Mouse (Mus musculus) left cerebral cortex, adult 18-20 months (tissue): Measurements from ENCODE around the gene Tenm3. TPM values are rescaled to one million over a fixed set of nuclear protein-coding genes. Genes with fewer than 3 reads are reported as not detected.

ENCODE experiments used
- DNase-seq, 2 experiments: peaks; one replicate each; pipeline ENCODE4 v3.0.0; 2021 to 2022; ENCODE audit warnings: low spot score in 2 of 2, mixed read lengths in 1 of 2
- total RNA-seq, 2 experiments: library from RNA; stranded (reverse); gene quantifications; 2 replicates each; pipeline ENCODE4 v1.2.3; 2021

Gene Tenm3
- total RNA-seq, 2 experiments from 2014 or later, result 63.4 to 78.5 TPM

- no peak for DNase-seq
Measured at GRCm38 (mm10) chr8:48748503-48749059, 95.2 kb downstream of the Tenm3 start.

DNA sequence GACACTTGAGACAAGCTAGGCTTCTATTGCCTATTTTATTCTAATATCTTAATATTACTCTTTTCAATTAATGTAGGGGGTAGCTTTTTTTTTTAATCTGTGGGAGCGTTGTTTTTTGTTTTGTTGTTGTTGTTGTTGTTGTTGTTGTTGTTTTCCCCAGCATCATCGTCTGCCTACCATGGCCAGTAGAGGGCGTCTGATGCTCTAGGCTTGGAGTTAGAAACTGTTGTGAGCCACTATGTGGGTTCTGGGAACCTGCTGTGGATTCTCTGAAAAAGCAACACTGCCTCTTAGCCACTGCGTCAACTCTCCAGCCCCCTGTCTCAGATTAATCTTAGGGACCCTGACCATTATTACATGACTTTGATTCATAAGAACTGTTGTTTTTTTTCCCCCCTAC is 99.8 kb downstream of the Tenm3 start:
- DNase-seq, result no peak

DNA sequence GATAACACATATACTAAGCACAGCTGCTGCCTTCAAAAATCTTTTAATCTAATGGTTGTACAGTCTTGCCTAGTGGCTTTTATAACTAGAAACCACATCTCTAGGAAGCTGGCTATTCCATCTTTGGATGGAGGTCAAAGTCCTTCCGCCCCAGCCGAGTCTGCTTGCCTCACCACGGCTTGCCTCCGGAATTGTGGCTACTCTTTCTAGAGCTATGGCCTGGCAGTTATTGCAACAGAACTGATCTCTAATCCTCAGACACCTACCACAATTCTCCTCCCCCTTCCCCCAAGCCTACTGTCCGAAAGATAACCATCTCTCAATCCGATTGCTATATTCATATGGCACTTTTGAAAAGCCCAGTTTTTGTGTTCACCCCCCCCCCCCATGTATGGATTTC is 101.0 kb downstream of the Tenm3 start:
- no peak for DNase-seq

- DNase-seq, result peak; percentile 6 to 12
Measured at GRCm38 (mm10) chr8:48740951-48741350, 102.8 kb downstream of the Tenm3 start.

GRCm38 (mm10) chr8:48740147-48740881 is 103.4 kb downstream of the Tenm3 start:
- DNase-seq, result peak; percentile 3 to 23

DNA sequence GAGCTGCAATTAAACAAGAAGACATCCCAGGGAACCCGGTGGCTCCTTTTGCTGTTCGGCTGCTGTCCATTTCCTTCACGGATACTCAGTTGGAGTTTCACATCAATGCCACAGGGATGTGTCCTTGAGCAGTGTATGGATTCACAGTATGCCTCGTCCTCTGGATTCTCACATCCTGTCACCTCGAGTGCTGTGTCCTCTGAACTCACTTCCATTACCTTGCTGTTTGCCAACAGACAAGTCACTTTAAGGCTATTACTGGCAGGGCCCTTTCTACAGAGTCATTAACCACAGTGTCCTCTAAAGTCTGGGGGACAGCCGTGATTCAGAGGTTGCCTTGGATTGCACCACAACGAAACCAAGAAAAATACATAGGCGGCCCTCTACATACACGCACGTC is 110.0 kb downstream of the Tenm3 start:
- DNase-seq, result no peak

DNA sequence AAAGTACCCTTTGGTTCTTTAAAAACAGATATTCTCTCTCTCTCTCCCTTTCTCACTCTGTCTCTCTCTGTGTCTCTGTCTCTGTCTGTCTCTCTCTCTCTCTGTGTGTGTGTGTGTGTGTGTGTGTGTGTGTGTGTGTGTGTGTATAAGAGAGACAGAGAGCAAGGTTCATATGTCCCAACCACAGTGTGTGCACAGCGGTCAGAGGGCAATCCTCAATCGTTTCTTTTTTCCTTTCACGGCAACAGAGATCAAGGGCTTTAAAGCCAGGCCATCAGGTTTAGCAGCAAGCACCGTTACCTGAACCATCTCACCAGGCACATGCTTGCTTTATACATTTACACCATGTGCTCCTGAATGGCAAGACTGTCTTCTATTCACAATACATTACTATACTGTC is 110.7 kb downstream of the Tenm3 start:
- DNase-seq, result no peak

DNA sequence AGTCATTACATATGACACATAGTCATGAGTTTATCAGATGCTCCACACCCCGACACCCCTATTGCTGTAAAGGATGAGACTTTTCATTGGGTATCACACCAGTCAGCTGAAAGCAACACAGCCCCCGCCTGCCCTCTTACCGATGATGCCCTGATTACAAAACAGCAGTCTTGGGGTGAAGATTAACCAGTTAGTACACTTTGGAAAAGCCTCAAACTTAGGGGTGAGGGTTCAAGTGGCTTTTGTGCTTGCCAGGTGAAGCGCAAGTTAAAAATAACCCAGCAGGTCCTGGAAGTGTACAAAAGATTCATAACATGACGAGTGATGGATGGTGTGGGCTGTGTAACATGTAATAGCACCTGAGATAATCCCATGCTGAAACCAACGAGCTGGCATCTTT is 113.0 kb downstream of the Tenm3 start:
- no peak for DNase-seq

DNA sequence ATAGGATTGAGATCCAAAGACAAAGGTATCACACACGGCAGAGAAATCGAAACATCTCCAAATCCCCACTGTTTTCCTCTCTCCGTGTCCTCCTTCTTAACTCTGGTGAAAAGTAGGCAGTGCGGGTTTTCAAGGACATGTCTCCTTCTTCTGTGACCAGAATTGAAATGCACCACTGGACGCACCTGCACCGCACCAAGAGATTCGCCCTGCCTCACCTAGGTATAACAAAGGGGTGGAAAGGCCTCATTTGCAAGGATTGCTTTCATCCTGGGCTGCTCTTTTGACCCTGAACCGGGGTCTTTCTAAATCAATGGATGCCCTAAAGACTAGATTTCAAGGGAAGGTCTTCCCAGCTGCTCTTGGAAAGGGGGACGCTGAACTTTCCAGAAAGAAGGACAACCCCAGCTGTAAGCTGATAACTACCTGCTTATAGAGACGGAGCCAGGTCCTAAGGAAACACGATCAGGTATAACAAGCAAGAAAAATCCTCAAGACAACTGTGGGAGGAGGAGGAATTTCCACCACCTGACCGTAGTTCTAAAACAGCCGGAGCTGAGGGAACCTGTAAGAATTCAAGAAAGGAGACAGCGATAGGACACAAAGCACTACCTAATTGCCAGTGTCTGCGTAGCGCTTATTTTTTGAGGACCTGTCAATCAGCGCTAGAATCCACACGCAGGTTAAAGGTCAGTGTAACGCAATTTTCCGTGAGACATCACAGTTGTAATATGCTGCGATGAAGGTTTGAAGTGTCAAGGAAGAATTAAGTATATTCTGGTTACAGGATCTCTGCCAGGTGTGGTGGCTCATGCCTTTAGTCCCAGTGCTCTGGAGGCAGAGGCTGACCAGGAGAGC is 114.7 kb downstream of the Tenm3 start:
- no peak for DNase-seq

DNA sequence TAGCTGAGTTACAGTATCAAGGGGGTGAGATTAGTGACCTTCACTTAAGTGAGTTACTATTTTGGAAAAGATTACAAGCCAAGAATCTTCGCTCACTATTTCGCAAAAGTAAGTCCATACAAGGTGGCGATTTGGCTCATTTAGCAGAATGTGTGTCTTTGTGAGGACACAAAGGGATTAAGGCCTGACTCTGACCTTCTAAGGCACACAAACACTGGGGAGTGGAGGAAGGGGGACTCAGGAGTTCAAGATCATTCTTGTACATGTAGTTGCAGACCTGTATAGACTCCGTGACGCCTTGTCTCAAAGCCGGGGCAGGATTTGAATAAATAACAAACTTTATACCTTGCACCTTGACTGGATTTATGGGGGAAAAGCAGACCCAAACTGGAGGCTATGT is 115.7 kb downstream of the Tenm3 start:
- no peak for DNase-seq

DNA sequence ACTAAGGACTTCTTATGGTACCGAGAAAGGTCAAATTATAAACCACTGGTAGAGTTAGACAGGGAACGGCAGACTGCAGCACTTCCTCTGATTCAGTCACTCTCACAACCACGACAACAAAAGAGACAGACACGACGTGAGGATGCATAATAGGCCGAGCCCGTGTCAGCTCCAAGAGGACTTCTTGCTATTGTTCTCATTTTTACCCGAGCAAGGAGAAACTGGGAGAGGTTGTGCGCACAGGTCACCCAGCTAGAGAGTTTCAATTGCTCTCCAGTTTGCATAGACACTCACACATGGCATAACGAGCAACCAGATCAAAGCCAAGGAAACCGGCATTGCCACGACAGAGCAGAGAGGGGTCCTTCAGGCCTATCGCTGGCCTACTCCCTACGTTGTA is 121.0 kb downstream of the Tenm3 start:
- no peak for DNase-seq

- no peak for DNase-seq
Measured at GRCm38 (mm10) chr8:48722318-48722717, 121.4 kb downstream of the Tenm3 start.

GRCm38 (mm10) chr8:48721376-48721775 is 122.4 kb downstream of the Tenm3 start:
- peak; percentile 26 to 27 for DNase-seq

GRCm38 (mm10) chr8:48715616-48716015 is 128.1 kb downstream of the Tenm3 start:
- DNase-seq, result no peak

- DNase-seq, result no peak
Measured at GRCm38 (mm10) chr8:48706666-48707065, 137.1 kb downstream of the Tenm3 start.

- DNase-seq, result no peak
Measured at GRCm38 (mm10) chr8:48704885-48705515, 138.8 kb downstream of the Tenm3 start.

DNA sequence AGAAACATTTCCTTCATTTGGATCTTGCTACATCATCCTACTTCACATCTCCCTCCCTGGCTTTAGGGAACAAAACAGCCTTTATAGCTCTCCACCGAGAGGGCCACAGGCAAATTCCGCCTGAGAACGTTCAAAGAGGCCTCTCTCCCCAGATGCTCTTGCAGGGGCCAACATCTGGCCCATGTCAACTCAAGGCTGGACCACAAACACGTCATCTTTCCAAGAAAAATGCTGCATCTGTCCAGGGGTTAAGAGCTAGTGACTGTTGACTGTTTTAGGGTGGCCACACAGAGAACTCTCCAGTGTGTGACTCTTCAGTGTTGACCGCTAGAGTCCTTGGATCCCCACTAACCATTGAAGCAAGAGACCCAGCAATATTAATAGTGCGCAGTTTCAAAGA is 139.3 kb downstream of the Tenm3 start:
- no peak for DNase-seq

DNA sequence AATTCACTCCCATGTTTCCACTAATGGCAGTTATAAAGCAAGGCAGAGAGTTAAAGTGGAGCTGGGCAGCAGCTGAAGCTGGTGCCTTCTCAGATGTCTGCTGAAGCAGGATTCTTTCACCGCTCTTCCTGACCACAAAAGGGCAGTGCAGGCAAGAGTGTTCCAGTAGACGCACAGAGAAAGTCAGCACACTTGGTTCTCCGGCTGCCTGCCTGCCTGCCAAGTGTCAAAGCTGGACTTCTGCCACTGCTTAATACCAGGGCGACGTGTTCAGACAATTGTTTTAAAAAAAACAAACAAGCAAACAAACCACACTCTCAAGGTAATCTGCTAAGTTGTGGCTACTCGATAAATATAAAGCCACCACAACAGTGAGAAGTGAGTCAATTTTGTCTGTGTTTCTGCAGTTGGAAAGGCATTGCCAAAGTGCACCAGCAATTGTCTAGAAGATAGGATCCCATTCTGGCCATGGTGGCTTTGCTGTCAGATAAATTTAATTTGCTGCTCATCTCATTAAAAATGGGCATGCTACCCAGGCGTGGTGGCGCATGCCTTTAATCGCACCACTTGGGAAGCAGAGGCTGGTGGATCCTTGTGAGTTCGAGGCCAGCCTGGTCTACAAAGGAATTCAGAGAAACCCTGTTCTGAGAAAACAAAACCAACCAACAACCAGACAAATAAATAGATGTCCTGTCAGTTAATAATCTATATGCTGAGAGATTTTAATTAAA is 152.9 kb downstream of the Tenm3 start:
- DNase-seq, result no peak

- DNase-seq, result no peak
Measured at GRCm38 (mm10) chr8:48688706-48689105, 155.0 kb downstream of the Tenm3 start.

- no peak for DNase-seq
Measured at GRCm38 (mm10) chr8:48688188-48688587, 155.6 kb downstream of the Tenm3 start.

DNA sequence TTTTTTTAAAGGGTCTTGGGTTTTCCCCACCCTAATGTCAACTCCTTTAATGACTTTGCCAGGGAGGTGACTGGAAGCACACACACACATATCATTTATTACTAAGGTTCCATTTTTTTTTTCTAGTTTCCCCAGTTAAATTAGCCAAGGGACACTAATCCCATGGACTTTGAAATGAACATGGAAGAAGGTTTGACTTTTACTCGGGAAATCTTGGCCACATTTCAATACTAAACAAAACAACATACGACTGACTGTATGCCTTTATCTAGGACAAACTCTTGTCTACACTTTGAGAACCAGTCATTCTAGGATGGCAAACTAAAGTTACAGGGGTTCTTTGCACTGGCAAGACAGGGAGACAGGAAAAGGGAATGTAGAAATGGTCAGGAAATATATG is 170.3 kb downstream of the Tenm3 start:
- DNase-seq, result no peak
